Mouse (Mus musculus) heart, embryonic 12.5 days (tissue): ENCODE measurements around the gene Negr1. TPM values are rescaled to one million over a fixed set of nuclear protein-coding genes. Genes with fewer than 3 reads are reported as not detected.

Source experiments
- ATAC-seq: fragments of 200-750 bp; cut with Nextera tagmentation; 2 replicates; pipeline ENCODE4 v1.8.0; 2017; ENCODE audit warnings: moderate TSS enrichment, moderate library complexity; ENCODE audit not compliant: insufficient number of reproducible peaks, low FRiP score
- H3K27ac ChIP-seq: fragments of 300-500 bp; sonication (generic); 2 replicates; pipeline ENCODE4 v1.5.1; 2016; ENCODE audit warnings: mild to moderate bottlenecking, moderate library complexity; ENCODE audit not compliant: poor library complexity, severe bottlenecking
- H3K27me3 ChIP-seq: fragments of 300-500 bp; sonication (generic); replicated peaks from 2 replicates; pipeline ENCODE4 v1.6.1; 2016; ENCODE audit warnings: mild to moderate bottlenecking, moderate library complexity
- H3K36me3 ChIP-seq: fragments of 300-500 bp; sonication (generic); 2 replicates; pipeline ENCODE4 v1.6.1; 2016; ENCODE audit warnings: mild to moderate bottlenecking, moderate library complexity
- H3K4me1 ChIP-seq: fragments of 300-500 bp; sonication (generic); replicated peaks from 2 replicates; pipeline ENCODE4 v1.6.1; 2016; ENCODE audit warnings: mild to moderate bottlenecking
- H3K4me2 ChIP-seq: fragments of 300-500 bp; sonication (generic); 2 replicates; pipeline ENCODE4 v1.6.1; 2016; ENCODE audit warnings: mild to moderate bottlenecking, moderate library complexity
- H3K4me3 ChIP-seq: fragments of 300-500 bp; sonication (generic); 2 replicates; pipeline ENCODE4 v1.5.1; 2016; ENCODE audit warnings: mild to moderate bottlenecking
- H3K9ac ChIP-seq: fragments of 300-500 bp; sonication (generic); 2 replicates; pipeline ENCODE4 v1.6.1; 2016; ENCODE audit warnings: mild to moderate bottlenecking, moderate library complexity
- H3K9me3 ChIP-seq: fragments of 300-500 bp; sonication (generic); replicated peaks from 2 replicates; pipeline ENCODE4 v1.6.1; 2016; ENCODE audit warnings: mild to moderate bottlenecking, moderate library complexity
- WGBS: fragments of 180-500 bp; shearing (Covaris S2); methylation state at CpG from one replicate; pipeline ENCODE4 v1.1.7; 2016; 5-methylcytosine and 5-hydroxymethylcytosine counted together
- polyA plus RNA-seq: library from polyadenylated mRNA; unstranded; fragments of >200 nt; fragmentation: Nextera tagmentation; extraction: Ambion mirVana; gene quantifications from 2 replicates; pipeline ENCODE4 v1.2.1, GENCODE M21; 2016

The Negr1 gene
- polyA plus RNA-seq, 1 experiment from 2014 or later: 2.2 TPM

GRCm38 (mm10) chr3:156576292-156576691 is 14.7 kb downstream of the Negr1 start:
- Histone ChIP-seq H3K36me3 (no peaks in the 10 kb centered on the region), H3K4me3 (no peak overlapping the region), H3K27ac (no peak overlapping the region), H3K4me1 (no peaks in the 10 kb centered on the region), H3K9me3 (0 out of 2 replicates have a peak, but pooled peaks cover 3% of the 10 kb centered on the region), H3K9ac (no peak overlapping the region), H3K27me3 (no peaks in the 10 kb centered on the region), H3K4me2 (no peak overlapping the region)
- 81% methylated on average over 1 of the region's 1 CpGs for WGBS
- no peak for ATAC-seq

- no peaks in the 10 kb centered on the region for H3K9me3 ChIP-seq
- no peak overlapping the region for H3K4me2 ChIP-seq
- H3K36me3 ChIP-seq: no peaks in the 10 kb centered on the region
- H3K27ac ChIP-seq: no peak overlapping the region
- no peak overlapping the region for H3K4me3 ChIP-seq
- no peak for ATAC-seq
- WGBS: 77% methylated on average over 4 of the region's 4 CpGs
- no peak overlapping the region for H3K9ac ChIP-seq
- no peaks in the 10 kb centered on the region for H3K27me3 ChIP-seq
- H3K4me1 ChIP-seq: peaks cover 4% of the 10 kb centered on the region
Observed at GRCm38 (mm10) chr3:156590612-156591011, 29.0 kb downstream of the Negr1 start.

- 33% methylated on average over 2 of the region's 2 CpGs for WGBS
- H3K4me3 ChIP-seq: no peak overlapping the region
- no peaks in the 10 kb centered on the region for H3K9me3 ChIP-seq
- H3K27ac ChIP-seq: no peak overlapping the region
- no peak overlapping the region for H3K9ac ChIP-seq
- no peaks in the 10 kb centered on the region for H3K27me3 ChIP-seq
- H3K36me3 ChIP-seq: no peaks in the 10 kb centered on the region
- ATAC-seq: no peak
- no peak overlapping the region for H3K4me2 ChIP-seq
- H3K4me1 ChIP-seq: peaks cover 5% of the 10 kb centered on the region
Observed at GRCm38 (mm10) chr3:156591125-156591524, 29.5 kb downstream of the Negr1 start.

GRCm38 (mm10) chr3:156606846-156607245 is 45.3 kb downstream of the Negr1 start:
- H3K27me3 ChIP-seq: no peaks in the 10 kb centered on the region
- no peaks in the 10 kb centered on the region for H3K9me3 ChIP-seq
- no peak overlapping the region for H3K27ac ChIP-seq
- H3K9ac ChIP-seq: no peak overlapping the region
- H3K36me3 ChIP-seq: no peaks in the 10 kb centered on the region
- no peak for ATAC-seq
- no peaks in the 10 kb centered on the region for H3K4me1 ChIP-seq
- H3K4me3 ChIP-seq: no peak overlapping the region
- H3K4me2 ChIP-seq: no peak overlapping the region
- WGBS: 72% methylated on average over 3 of the region's 3 CpGs

- WGBS: 87% methylated on average over 2 of the region's 2 CpGs
- H3K27me3 ChIP-seq: no peaks in the 10 kb centered on the region
- H3K9me3 ChIP-seq: no peaks in the 10 kb centered on the region
- ATAC-seq: no peak
- H3K4me1 ChIP-seq: no peaks in the 10 kb centered on the region
- no peak overlapping the region for H3K27ac ChIP-seq
- H3K4me3 ChIP-seq: no peak overlapping the region
- H3K36me3 ChIP-seq: no peaks in the 10 kb centered on the region
- no peak overlapping the region for H3K4me2 ChIP-seq
- no peak overlapping the region for H3K9ac ChIP-seq
Observed at GRCm38 (mm10) chr3:156619921-156620320, 58.3 kb downstream of the Negr1 start.

- no peak overlapping the region for H3K27ac ChIP-seq
- no peaks in the 10 kb centered on the region for H3K27me3 ChIP-seq
- no peaks in the 10 kb centered on the region for H3K4me1 ChIP-seq
- no peak overlapping the region for H3K4me2 ChIP-seq
- no peak for ATAC-seq
- no peak overlapping the region for H3K4me3 ChIP-seq
- no peaks in the 10 kb centered on the region for H3K36me3 ChIP-seq
- no peak overlapping the region for H3K9ac ChIP-seq
- 63% methylated on average over 2 of the region's 2 CpGs for WGBS
- no peaks in the 10 kb centered on the region for H3K9me3 ChIP-seq
Observed at GRCm38 (mm10) chr3:156628594-156628993, 67.0 kb downstream of the Negr1 start.

- H3K9me3 ChIP-seq: no peaks in the 10 kb centered on the region
- no peaks in the 10 kb centered on the region for H3K4me1 ChIP-seq
- ATAC-seq: no peak
- no peak overlapping the region for H3K4me3 ChIP-seq
- no peaks in the 10 kb centered on the region for H3K36me3 ChIP-seq
- H3K4me2 ChIP-seq: no peak overlapping the region
- no peak overlapping the region for H3K27ac ChIP-seq
- no peaks in the 10 kb centered on the region for H3K27me3 ChIP-seq
- WGBS: 46% methylated on average over 3 of the region's 3 CpGs
- no peak overlapping the region for H3K9ac ChIP-seq
Observed at GRCm38 (mm10) chr3:156632942-156633341, 71.3 kb downstream of the Negr1 start.

GRCm38 (mm10) chr3:156639382-156639781 is 77.8 kb downstream of the Negr1 start:
- Histone ChIP-seq H3K36me3 (no peaks in the 10 kb centered on the region), H3K9ac (no peak overlapping the region), H3K27me3 (no peaks in the 10 kb centered on the region), H3K4me3 (no peak overlapping the region), H3K27ac (no peak overlapping the region), H3K4me2 (no peak overlapping the region), H3K9me3 (no peaks in the 10 kb centered on the region), H3K4me1 (no peaks in the 10 kb centered on the region)
- ATAC-seq: no peak
- WGBS: 40% methylated on average over 3 of the region's 3 CpGs

GRCm38 (mm10) chr3:156643710-156644363 is 82.2 kb downstream of the Negr1 start:
- Histone ChIP-seq H3K4me2 (no peak overlapping the region), H3K27ac (no peak overlapping the region), H3K4me3 (no peak overlapping the region), H3K36me3 (no peaks in the 10 kb centered on the region), H3K9me3 (no peaks in the 10 kb centered on the region), H3K27me3 (no peaks in the 10 kb centered on the region), H3K4me1 (no peaks in the 10 kb centered on the region), H3K9ac (no peak overlapping the region)
- ATAC-seq: no peak
- WGBS: 80% methylated on average over 3 of the region's 3 CpGs

GRCm38 (mm10) chr3:156648378-156648777 is 86.8 kb downstream of the Negr1 start:
- H3K27ac ChIP-seq: no peak overlapping the region
- H3K4me3 ChIP-seq: no peak overlapping the region
- 63% methylated on average over 3 of the region's 3 CpGs for WGBS
- H3K36me3 ChIP-seq: no peaks in the 10 kb centered on the region
- ATAC-seq: no peak
- no peak overlapping the region for H3K9ac ChIP-seq
- H3K4me1 ChIP-seq: no peaks in the 10 kb centered on the region
- H3K27me3 ChIP-seq: no peaks in the 10 kb centered on the region
- no peaks in the 10 kb centered on the region for H3K9me3 ChIP-seq
- H3K4me2 ChIP-seq: no peak overlapping the region

- no peaks in the 10 kb centered on the region for H3K9me3 ChIP-seq
- H3K9ac ChIP-seq: no peak overlapping the region
- 89% methylated on average over 2 of the region's 2 CpGs for WGBS
- no peak overlapping the region for H3K4me2 ChIP-seq
- no peak overlapping the region for H3K4me3 ChIP-seq
- no peak for ATAC-seq
- H3K4me1 ChIP-seq: no peaks in the 10 kb centered on the region
- no peak overlapping the region for H3K27ac ChIP-seq
- H3K36me3 ChIP-seq: no peaks in the 10 kb centered on the region
- H3K27me3 ChIP-seq: no peaks in the 10 kb centered on the region
Observed at GRCm38 (mm10) chr3:156662553-156662952, 101.0 kb downstream of the Negr1 start.

- 66% methylated on average over 3 of the region's 3 CpGs for WGBS
- Histone ChIP-seq H3K27me3 (no peaks in the 10 kb centered on the region), H3K36me3 (no peaks in the 10 kb centered on the region), H3K4me2 (no peak overlapping the region), H3K4me1 (no peaks in the 10 kb centered on the region), H3K4me3 (no peak overlapping the region), H3K27ac (no peak overlapping the region), H3K9me3 (no peaks in the 10 kb centered on the region), H3K9ac (no peak overlapping the region)
- no peak for ATAC-seq
Observed at GRCm38 (mm10) chr3:156672560-156672959, 111.0 kb downstream of the Negr1 start.
